Mouse (Mus musculus): Measurements from ENCODE around the gene Dnajb14. TPM values are rescaled to one million over a fixed set of nuclear protein-coding genes. Genes with fewer than 3 reads are reported as not detected.
"Not testable (repeated sequence)": the region's sequence is repeated elsewhere in the genome, so short reads cannot be mapped to it uniquely, and the experiment has no call there.

Gene Dnajb14
- total RNA-seq, 2 experiments from 2014 or later, result 28.3 to 30.1 TPM

DNA sequence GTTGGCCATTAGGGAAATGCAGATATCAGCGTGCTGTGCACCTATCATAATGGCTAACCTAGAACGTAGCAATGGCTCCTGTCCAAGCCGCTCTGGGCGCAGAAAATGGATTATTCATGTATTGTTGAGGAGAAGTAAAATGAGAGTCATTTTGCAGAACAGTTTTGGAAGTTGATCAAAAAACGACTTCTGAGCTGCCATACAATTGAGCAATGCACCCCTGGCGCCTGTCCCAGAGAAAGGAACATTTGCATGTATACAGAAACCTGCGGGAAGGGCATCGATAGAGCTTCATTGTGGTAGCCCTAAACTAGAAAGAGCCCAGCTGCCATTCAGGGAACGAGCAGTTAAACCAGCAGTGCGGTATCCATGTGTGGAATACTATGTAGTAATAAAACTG is 32.7 kb downstream of the Dnajb14 start:
- no peak for DNase-seq
- intact Hi-C loops (cut with DNase I), result no loop called here

DNA sequence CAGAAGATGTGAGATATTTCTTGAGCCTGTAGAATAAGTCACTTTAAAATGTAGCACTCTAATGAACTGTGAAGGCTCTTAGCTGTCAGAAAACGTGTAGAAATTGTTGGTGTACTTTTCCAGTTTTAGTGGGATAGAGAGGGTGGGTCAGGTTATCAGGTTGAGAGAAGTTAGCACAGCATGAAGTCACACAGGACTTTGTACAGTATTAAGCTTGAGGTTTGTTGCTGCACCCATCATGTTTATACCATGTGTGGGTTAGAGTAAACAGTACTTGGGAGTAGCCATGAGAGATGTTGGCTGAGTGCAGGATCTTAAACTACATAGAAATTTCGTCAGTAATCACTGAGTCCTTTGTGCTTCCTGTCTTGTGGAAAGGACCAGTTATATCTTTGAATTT is 45.6 kb downstream of the Dnajb14 start:
- intact Hi-C loops (cut with DNase I), result no loop called here
- no peak for DNase-seq

DNA sequence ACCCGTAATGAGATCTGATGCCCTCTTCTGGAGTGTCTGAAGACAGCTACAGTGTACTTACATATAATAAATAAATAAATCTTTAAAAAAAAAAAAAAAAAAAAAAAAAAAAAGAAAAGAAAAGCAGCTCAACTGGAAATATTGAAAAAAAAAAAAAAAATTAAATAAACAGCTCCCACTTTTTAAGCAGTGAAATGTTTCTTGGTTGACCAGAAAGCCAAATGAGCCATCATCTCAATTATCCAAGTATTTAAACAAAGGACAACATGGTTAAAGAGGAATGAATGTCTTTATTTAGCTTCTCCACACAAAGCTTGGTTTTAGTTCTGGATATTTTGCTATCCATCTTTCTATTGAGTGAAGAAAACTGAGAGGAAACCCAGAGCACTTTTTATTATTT is 47.1 kb downstream of the Dnajb14 start:
- intact Hi-C loops (cut with DNase I); DNase-seq: not testable (repeated sequence)

DNA sequence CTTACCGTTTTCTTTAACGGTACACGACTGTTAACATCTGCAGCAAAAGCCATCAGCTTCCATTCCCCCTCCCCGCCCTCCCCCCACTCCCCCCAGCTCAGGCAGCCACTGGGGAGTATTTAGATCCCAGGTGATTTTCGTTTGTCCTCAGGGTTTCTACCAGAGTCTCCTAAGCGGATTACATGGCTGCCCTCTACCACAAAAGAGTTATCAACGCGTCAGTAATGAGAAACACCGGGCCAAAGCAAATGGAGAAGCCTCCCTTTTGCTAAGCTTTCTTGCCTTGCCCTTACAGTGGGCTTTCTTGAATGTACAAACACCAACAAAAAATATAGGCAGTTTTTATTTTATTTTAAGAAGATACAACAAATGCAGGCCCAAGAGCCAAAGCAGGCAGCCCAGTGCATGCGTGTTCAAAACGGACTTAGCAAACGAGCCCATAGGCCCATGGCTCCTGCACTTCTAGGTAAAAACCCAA is 50.3 kb downstream of the Dnajb14 start:
- no peak for DNase-seq
- intact Hi-C loops (cut with DNase I), result loop anchor here (5.0 kb wide), 1 partner anchor 50 kb away; the partner anchor contains the start of gene Dnajb14

DNA sequence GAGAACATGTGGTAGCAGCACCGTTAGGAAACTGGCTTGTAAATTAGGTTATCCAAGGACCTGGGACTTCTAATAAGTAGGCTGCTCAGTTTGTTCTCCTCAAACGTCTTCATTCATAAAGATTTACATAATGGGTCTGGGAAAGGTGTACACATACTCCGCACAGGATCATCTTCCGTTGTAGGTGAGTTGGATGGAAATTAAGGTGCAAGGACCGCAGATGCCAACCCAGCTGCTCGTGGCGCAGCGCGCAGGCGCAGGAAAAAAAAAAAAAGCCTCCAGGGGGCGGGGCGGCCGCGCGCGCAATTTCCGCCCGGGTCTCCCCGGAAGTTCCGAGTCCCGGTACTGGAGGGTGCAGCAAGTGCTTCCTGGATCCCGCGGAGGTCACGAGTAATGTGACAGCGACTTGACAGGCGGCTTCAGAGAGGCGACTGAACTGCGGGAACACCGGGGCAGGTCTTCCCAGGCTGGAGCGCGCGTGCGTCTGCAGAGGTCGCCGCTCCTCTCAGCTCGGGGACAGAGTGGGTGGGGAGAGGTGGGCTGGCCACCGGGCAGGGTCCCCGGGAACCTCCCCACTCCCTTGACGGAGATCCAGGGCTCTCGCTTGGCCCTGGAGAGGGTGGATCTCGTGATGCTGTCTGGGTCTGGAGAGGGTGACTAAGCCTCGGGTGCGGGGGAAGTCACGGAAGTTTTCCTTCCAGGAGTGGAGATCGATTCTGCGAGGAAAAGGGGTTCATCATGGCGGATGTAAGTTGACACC is 50.9 kb downstream of the Dnajb14 start, which contains the start of gene Lamtor3:
Lamtor3 (plus strand) TSS at position 335 of the 760 bp plus-strand sequence.
- DNase-seq, result peak; percentile 85
- intact Hi-C loops (cut with DNase I), result loop anchor here (5.0 kb wide), 1 partner anchor 51 kb away; the partner anchor contains the start of gene Dnajb14

DNA sequence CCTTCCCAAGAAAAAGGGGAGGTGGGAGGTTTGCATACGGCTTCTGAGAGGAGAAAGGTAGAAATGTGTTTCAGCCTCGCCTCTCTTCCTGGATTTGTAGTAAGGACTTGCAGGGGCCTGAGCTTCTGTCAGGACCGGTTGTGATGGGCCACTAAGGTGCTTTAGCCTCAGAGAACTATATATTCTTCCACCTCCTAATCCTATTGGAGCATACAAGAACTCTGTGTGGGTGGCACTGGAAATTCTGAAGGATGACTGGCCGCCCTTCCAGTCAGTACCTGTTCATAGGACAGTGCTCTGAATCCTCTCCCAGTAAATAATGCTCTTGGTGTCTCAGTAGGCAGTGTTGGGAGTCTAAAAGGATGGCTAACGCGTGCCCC is 51.4 kb downstream of the Dnajb14 start:
- DNase-seq, result peak; percentile 7
- intact Hi-C loops (cut with DNase I), result loop anchor here (5.0 kb wide), 1 partner anchor 52 kb away; the partner anchor contains the start of gene Dnajb14

DNA sequence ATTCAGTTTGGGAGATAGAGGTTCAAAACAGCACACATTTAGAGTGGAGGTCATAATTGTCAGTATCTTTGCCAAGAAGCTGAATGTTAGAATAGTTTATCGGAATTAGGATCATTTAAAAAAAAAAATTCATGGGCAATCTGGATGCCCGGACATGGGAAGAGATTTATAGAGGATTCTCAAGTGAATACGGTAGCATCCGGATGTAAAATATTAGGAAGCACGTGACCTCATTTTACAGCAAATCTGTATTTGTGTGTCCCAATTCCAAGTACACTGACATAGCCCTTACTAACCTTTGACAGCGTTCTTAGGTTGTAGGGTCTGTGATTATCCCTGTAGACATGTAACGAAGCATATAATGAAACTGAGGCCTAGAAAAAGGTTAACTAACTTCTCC is 51.9 kb downstream of the Dnajb14 start:
- DNase-seq, result no peak
- intact Hi-C loops (cut with DNase I), result loop anchor here (5.0 kb wide), 1 partner anchor 52 kb away; the partner anchor contains the start of gene Dnajb14

DNA sequence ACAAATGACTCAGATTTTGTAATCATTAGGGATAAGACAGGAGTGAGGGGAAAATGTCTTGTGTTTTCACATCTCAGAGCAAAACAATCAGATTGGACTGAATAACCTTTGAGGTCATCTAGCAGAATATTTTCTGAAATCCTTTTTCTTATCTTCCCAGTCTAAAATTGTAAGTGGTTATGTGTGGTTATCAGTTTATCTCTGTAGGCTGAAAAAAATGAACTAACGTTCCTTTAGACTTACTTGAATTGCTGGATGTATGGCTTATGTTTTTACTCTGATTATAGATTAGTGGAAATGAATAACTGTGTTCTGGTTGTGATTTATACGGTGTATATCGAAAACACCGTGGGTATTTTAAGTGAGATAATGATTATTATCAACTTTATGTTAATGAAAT is 53.1 kb downstream of the Dnajb14 start:
- intact Hi-C loops (cut with DNase I), result no loop called here

DNA sequence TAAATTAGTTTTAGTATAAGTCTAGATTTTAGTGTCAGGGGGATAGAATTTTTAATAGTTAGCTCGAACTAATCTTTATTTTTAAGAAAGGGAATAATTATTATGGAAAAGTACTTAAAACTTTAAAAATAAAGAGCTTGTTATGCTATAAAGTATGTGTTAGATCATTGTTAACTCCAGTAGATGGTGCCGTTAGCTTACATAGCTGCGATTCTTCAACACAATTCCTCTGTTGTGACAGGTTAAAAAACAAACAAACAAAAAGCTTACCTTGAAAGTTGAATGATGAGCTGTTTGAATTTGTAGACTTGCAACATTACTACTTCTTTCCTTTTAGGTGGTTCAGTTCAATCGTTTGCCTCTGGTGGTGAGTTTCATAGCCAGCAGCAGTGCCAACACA is 59.5 kb downstream of the Dnajb14 start:
- intact Hi-C loops (cut with DNase I), result no loop called here
- DNase-seq, result no peak

More for the DNA sequence above, 53.1 kb downstream of the Dnajb14 start:
- DNase-seq, result no peak

DNA sequence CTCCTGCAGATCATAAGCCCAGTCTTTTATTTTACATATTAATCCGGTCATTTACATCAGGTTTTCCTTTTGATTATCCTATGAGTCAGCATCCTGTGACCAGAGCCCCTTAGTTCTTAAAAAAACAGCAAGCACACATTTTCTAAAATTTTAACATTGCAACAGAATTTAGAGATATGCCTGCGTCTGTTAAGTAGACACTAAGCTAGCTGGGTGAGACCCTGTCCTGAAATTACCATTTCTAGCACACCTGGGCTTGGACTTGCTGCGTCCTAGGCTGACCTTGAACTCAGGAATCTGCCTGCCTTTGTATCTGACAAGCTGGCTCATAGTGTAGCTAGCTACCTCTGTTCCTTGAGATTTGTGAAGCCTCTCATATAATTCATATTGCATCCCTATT is 62.5 kb downstream of the Dnajb14 start:
- intact Hi-C loops (cut with DNase I), result no loop called here
- DNase-seq, result no peak

DNA sequence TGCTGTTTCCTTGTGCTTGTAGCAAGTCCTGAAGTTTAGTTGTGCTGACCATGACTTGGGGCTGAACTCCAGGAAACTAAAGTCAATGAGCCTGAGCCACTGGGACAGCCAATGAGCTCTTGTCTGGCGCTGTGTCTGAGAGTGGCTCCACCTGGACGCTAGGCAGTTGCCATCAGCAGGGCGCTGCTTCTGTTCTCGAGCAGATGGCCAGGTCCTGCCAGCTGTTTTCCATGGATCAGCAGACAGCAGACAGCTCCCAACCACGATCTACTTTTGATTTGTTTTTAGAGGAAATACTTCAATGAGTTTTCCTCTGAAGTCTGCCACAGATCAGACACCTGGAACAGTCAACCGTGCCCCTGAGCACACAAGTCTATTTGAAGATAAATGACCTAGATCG is 65.3 kb downstream of the Dnajb14 start:
- no peak for DNase-seq
- intact Hi-C loops (cut with DNase I), result no loop called here

DNA sequence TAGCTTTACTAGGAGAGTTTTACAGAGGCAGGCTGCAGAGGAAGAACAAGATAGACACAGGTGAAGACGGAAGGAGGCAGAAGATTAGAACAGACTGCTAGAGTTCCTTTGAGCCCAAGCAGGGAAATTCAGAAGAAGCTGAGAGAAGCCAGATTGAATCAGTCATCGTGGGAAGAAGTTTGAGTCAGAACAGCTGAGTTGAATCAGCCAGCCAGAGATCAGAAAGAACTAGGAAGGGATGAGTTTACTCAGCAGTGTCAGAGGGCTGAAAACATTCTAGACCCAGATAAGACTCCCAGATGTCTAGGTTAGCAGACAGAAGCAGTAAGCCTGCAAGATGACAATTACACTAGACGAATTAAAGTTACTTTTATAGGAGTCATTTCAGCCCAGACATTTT is 66.5 kb downstream of the Dnajb14 start:
- DNase-seq, result no peak
- intact Hi-C loops (cut with DNase I), result no loop called here

DNA sequence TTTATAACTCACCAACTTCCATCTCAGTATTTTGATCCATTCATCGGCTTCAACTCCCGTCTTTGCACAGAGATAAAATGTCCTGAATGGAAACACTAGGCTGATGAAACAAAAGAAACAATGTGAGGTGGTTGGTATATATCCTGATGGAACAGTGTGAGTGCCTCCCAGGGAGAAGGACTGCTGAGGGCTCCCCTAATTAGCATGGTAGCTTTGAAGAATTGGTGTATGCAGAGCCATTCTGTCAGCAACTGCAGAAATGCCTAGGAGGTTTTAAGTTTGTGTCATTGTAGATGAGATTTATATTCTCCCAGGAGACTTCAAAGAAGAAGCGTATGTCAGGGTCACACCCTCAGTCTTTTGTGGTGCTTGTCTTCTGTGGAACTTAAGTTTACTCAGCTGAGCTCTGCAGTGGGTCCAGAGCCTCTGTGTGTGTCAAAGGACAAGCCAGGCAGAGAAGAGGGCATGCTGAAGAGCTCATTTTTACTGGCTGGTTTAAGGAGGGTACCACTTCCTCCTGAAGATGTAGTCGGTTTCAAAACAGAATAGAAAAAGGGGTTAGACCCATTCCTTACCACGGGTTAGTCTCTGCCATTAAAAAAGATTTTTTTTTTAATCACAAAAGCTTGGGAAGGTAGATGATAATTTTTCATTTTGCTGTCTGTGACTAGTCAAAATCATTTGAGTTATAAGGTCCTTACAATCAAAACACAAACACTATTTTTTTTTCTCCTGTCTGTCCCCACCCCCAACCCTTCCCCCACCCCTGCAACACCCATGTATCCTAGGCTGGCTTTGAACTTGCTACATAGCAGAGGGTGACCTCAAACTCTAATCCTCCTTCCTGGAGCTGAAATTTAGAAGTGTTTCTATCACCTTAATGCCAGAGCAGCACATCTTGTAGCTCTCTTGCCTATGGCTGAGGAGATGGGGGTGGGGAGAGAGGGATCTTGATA is 68.4 kb downstream of the Dnajb14 start:
- intact Hi-C loops (cut with DNase I), result loop anchor here (5.0 kb wide), 1 partner anchor 206 kb away; the partner anchor contains the start of genes Mttp and Trmt10a
- no peak for DNase-seq

DNA sequence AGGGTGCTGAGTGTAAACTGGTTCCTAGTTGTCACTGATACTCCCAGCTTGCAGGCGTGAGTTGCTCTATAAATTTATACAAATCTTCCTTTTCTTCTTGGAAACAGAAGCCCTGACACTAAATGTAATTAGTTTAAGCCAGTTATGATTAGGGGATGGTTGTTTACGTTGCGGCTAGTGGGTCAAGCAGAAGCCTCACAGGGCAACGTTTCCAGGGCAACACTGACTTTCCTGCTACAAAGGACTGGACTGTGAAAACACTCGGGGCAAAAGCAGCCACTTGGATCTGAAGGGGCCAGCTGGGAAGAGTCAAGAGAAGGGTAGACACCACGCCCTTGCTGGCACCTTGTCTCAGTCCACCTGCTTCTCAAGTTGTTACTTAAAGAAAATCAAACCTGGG is 69.1 kb downstream of the Dnajb14 start:
- DNase-seq, result no peak
- intact Hi-C loops (cut with DNase I), result loop anchor here (5.0 kb wide), 1 partner anchor 206 kb away; the partner anchor contains the start of genes Mttp and Trmt10a

DNA sequence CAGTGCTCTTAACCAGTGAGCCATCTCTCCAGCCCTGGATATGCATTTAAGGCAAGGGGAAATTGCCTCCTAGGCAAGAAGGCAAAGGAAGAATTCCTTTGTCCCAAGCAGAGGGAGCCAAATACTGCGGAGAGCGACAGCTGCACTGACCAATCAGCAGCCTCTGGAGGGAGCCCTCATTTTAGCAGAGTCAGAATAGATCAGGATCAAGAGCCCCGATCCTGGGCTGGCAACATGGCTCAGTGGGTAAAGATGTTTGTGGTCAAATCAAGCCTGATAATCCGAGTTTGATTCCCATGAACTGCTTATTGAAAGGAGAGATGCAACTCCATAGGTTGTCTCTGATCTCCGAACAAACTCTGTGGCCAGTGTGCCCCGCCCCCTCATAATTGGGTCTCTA is 71.1 kb downstream of the Dnajb14 start:
- intact Hi-C loops (cut with DNase I), result loop anchor here (5.0 kb wide), 1 partner anchor 204 kb away; the partner anchor contains the start of genes Mttp and Trmt10a
- DNase-seq, result peak; percentile 65

DNA sequence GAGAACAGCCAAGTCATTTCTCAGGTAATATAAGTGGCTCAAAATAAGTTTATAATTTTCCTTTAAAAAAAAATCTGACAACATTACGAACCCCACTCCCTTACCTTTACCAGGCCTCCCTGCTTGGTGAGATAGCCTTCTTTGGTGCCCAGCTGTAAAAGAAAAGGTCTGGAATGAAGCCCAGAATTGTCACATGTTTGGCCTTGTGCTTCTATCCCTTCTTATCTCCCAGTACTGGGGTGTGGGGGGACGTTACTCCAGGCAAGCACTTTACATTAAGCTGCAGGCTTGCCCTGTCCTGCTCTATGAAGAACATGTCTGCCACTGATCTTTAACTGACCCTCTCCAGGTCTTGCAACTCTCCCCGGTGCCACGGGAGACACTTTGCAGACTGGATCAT is 73.3 kb downstream of the Dnajb14 start:
- DNase-seq, result no peak
- intact Hi-C loops (cut with DNase I), result no loop called here

DNA sequence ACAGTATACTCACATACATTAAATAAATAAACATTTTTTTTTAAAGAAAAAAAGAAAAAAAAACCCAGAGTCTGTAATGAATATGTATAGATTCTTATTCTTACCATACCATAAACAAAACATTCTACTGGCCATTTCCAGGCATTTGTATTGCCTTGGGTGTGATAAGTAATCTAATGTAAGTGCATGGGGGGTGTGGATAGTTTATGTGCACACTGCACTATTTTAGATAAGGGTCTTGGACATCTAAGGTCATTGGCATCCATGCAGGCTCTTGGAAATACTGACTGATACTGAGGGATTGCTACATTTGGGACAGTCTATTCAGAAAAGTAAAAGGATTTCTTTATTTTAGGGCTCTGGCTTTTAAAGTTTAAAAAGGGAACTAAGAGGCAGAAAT is 74.1 kb downstream of the Dnajb14 start:
- no peak for DNase-seq
- intact Hi-C loops (cut with DNase I), result no loop called here

DNA sequence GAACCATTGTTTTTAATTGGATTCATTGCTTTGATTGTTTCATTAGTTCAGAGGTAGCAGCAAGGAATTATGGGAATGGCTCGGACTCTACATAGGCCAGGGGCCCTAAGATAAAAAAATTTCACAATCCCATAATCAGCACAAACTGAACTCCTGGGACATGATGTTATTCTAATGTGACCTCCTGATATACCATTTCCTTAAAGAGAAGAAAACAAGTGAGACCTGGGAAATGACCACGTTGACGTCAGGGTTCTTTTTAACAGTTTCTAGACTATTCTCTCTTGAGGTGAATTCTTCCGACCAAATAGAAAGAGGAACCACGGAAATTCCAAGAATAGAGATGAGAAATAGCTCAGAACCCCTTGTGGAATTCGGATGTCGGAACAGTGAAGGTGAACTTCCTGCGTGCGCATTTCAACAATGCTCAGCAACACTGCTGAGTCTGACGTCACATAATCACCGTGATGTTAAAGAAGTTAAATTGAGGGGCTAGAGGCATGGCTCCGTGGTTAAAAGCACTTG is 74.7 kb downstream of the Dnajb14 start:
- intact Hi-C loops (cut with DNase I), result no loop called here

DNA sequence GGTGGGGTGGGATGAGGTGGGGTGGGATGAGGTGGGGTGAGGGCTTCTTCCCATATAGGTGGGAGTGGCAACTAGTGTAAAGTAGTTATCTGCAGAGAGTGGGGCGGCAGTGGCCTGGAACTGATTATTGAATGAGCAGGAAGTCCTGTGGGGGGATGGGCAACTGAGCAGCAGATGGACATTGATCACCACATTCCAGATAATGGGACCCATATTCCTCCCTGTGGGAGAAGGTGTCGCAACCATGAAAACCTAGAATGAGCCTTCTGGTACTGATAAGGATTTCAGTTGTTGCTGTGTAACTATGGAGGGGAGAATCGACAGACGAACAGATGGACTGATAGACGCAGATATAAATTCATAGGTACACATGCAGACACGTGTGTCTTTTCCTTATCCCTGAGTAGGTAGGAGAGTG is 76.3 kb downstream of the Dnajb14 start:
- intact Hi-C loops (cut with DNase I), result no loop called here
- no peak for DNase-seq

More for the DNA sequence above, 74.7 kb downstream of the Dnajb14 start:
- no peak for DNase-seq

DNA sequence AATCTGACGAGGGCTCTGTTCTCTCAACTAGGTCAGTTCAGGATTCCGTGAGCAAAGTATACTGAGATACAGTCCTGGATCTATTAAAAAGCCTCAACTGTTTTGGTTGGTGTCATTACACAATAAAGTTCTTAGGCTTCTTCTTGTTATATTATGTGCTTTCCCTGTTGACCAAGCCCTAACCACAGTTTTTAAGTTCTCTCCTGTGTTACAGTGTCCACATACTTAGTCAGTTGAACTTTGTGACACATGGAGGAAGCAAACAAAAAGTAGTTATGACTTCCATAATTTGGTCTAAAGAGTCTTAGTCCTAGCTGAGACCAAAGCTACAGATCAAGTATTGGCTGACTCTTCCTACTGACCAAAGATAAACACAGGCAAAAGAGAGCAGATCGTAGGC is 79.4 kb downstream of the Dnajb14 start:
- intact Hi-C loops (cut with DNase I), result no loop called here
- no peak for DNase-seq

DNA sequence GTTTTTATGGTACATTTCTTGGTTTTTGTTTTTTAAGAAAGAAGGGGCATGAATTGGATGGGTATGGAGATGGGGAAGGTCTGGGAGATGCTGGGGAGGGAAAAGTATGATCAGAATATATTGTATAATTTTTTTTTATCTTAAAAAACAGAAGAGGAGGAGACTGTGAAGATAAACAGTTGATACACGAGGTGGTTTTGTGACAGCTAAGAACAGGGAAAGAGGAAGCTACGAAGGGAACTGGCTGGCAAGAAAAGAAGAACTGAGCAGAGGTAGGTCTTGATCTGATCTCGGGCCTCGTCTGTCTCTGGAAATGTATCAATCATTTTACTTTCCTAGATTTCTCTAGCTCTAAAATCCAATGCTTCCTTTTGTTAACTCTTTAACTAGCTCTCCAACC is 80.0 kb downstream of the Dnajb14 start:
- no peak for DNase-seq
- intact Hi-C loops (cut with DNase I), result no loop called here

Measured in left cerebral cortex, postnatal 4 days (tissue).